Mouse (Mus musculus) spleen, adult 2 months (tissue): ENCODE data around the gene Wnt9b.

ENCODE experiments used
- CTCF ChIP-seq: fragments of 200-500 bp; IDR thresholded peaks from 2 replicates; pipeline ENCODE4 v1.5.1; 2011; ENCODE audit warnings: mild to moderate bottlenecking, inconsistent platforms; ENCODE audit not compliant: insufficient read depth, insufficient read length, insufficient replicate concordance; ENCODE audit errors: extremely low read depth
- POLR2A ChIP-seq: fragments of 200-500 bp; IDR thresholded peaks from 2 replicates; pipeline ENCODE4 v1.6.1; 2011; ENCODE audit warnings: low read depth, low read length, inconsistent platforms

DNA sequence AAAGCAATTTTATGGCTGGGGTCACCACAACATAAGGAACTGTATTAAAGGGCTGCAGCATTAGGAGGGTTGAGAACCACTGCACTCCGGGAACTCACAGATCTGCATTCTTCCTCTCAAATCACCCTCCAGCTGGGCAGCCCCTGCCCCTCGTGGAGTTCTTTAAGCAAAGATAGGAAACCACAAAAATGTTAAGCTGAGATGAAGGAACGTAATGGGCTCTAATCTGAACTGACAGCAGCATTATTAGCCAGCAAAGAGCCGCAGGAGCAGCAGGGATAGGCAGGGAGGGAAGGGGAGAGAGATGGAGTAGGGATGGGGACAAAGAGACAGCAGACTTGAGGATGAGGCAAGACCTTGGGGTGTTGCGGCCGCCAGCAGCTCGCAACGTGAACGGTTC, 32.6 kb downstream of the Wnt9b start:
- TF ChIP-seq CTCF (no peak), POLR2A (no peak)
